Mouse (Mus musculus): Measurements from ENCODE around the gene Palm2. TPM values are rescaled to one million over a fixed set of nuclear protein-coding genes. Genes with fewer than 3 reads are reported as not detected.
A peak's percentile ranks its signal among the peaks of the same experiment; 100 is the strongest.

Palm2 gene
- polyA plus RNA-seq, 1 experiment from 2014 or later = 7.4 TPM

DNA sequence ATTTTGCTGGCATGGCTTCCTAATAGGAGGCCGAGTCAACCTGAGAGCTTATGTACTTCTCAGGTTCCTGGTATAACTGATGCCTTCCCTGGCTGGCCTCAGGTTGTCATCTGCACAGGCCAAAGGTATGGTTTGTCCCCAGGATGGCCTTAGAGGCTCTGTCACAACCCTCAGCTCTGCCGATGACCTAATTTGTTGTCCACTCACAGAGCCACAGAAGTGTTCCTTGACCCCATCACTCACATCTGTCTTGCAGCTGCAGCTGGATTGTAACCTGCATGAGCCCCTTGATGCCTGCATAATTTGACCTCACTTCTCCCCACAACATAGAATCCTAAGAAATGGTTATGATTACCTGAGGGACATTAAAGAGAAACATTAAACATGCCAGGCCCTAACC is 190.8 kb downstream of the Palm2 start:
- Histone ChIP-seq H3K27ac (replicated peaks) (no peak overlapping the region), H3K4me3 (replicated peaks) (no peak overlapping the region), H3K4me1 (peaks cover 8% of the 10 kb centered on the region; the same call in 1 of the 2 replicates), H3K27me3 (no peaks in the 10 kb centered on the region), H3K9me3 (replicated peaks) (no peaks in the 10 kb centered on the region), H3K9ac (no peak overlapping the region), H3K36me3 (no peaks in the 10 kb centered on the region), H3K4me2 (replicated peaks) (no peak overlapping the region)
- no peak for ATAC-seq (ENCODE audit: insufficient number of reproducible peaks, low FRiP score, low TSS enrichment, low read depth)
- WGBS = 78% methylated on average over 2 of the region's 2 CpGs

DNA sequence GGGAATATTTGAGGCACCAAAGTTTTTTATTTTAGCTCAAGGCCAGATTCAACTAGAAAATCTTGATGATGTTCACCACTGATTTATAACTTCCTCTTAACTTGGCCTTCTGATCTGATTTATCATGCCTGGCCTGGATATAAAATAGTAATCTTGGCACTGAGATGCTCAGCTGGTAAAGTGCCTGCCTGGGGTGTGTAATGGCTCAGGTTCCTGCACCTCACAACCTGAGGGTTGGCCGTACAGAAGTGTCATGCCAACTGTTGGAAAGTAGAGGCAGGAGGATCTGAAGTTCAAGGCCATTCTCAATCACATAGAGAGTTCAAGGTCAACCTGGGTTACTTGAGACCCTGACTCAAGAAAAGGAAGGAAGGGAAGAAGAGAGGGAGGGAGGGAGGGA is 191.3 kb downstream of the Palm2 start:
- no peak overlapping the region for H3K4me3 ChIP-seq (replicated peaks)
- 88% methylated on average over 1 of the region's 1 CpGs for whole genome bisulfite sequencing
- no peak overlapping the region for H3K4me2 ChIP-seq (replicated peaks)
- no peaks in the 10 kb centered on the region for H3K9me3 ChIP-seq (replicated peaks)
- ATAC-seq (ENCODE audit: insufficient number of reproducible peaks, low FRiP score, low TSS enrichment, low read depth) = no peak
- peaks cover 9% of the 10 kb centered on the region; the same call in 1 of the 2 replicates for H3K4me1 ChIP-seq
- no peaks in the 10 kb centered on the region for H3K36me3 ChIP-seq
- H3K9ac ChIP-seq = no peak overlapping the region
- H3K27ac ChIP-seq (replicated peaks) = no peak overlapping the region
- no peaks in the 10 kb centered on the region for H3K27me3 ChIP-seq

DNA sequence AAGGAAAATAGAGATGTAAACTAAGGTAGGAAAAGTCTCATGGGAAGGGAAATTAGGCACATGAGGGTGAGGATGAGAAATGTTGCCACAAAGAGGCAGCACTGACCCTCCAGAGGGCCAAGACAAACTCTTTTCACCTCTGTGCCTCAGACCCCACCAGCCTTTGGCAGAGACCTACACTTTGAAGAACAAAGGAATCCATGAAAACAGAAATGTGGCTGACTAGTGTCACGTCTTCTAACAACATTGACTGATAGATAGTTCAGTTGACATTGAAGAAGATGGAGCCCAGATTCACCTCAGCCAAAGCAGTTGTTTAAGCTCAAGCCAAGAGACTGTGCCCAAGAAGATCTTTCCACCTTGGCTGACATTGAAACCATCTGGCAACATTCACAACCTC is 191.7 kb downstream of the Palm2 start:
- no peak for ATAC-seq (ENCODE audit: insufficient number of reproducible peaks, low FRiP score, low TSS enrichment, low read depth)
- Histone ChIP-seq H3K4me2 (replicated peaks) (no peak overlapping the region), H3K4me1 (peaks cover 12% of the 10 kb centered on the region; the same call in 1 of the 2 replicates), H3K27ac (replicated peaks) (no peak overlapping the region), H3K9me3 (replicated peaks) (no peaks in the 10 kb centered on the region), H3K9ac (no peak overlapping the region), H3K27me3 (no peaks in the 10 kb centered on the region), H3K36me3 (no peaks in the 10 kb centered on the region), H3K4me3 (replicated peaks) (no peak overlapping the region)
- 64% methylated on average over 1 of the region's 1 CpGs for WGBS

DNA sequence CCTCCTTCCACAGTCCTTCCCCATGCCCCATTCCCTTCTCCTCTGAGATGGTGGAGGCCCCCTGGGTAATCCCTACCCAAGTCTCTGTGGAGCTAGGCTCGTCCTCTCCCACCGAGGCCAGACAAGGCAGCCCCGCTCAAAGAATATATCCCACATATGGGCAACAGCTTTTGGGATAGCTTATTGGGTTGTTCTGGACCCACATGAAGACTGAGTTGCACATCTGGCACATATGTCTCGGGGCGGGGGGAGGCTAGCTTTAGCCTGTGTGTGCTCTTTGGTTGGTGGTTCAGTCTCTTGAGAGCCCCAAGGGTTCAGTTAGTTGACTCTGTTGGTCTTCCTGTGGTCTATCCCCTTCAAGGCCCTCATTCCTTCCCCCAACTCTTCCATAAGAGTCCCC is 192.9 kb downstream of the Palm2 start:
- H3K36me3 ChIP-seq = no peaks in the 10 kb centered on the region
- no peak overlapping the region for H3K27ac ChIP-seq (replicated peaks)
- H3K4me2 ChIP-seq (replicated peaks) = no peak overlapping the region
- no peak overlapping the region for H3K9ac ChIP-seq
- H3K4me3 ChIP-seq (replicated peaks) = no peak overlapping the region
- peak; percentile 39; the same call in 1 of the 2 replicates for ATAC-seq (ENCODE audit: insufficient number of reproducible peaks, low FRiP score, low TSS enrichment, low read depth)
- 63% methylated on average over 5 of the region's 5 CpGs for WGBS
- H3K9me3 ChIP-seq (replicated peaks) = no peaks in the 10 kb centered on the region
- peaks cover 16% of the 10 kb centered on the region; the same call in 1 of the 2 replicates for H3K4me1 ChIP-seq
- no peaks in the 10 kb centered on the region for H3K27me3 ChIP-seq

DNA sequence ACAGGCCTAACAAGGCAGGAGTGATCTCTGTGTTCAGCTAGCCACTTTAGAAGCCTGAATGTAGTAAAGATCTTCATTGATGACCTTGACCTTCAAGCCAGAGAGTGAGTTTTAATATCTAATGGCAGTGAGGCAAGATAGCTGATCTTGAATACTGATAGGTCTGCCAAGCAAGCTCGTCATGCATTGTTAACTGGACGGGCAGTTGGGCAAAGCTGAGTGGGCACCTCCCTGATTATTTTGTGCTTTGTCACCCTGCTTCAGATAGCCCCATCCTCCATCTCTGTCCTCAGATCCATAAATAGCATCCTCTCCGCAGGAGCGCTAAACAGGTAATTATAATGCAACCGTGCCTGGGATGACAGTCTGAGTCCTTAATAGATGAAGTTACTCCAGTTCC is 198.3 kb downstream of the Palm2 start:
- Histone ChIP-seq H3K36me3 (no peaks in the 10 kb centered on the region), H3K4me3 (replicated peaks) (no peak overlapping the region), H3K9me3 (replicated peaks) (no peaks in the 10 kb centered on the region), H3K27ac (replicated peaks) (no peak overlapping the region), H3K4me2 (replicated peaks) (no peak overlapping the region), H3K4me1 (peaks cover 21% of the 10 kb centered on the region), H3K27me3 (no peaks in the 10 kb centered on the region), H3K9ac (no peak overlapping the region)
- no peak for ATAC-seq (ENCODE audit: insufficient number of reproducible peaks, low FRiP score, low TSS enrichment, low read depth)
- 87% methylated on average over 5 of the region's 5 CpGs for WGBS

DNA sequence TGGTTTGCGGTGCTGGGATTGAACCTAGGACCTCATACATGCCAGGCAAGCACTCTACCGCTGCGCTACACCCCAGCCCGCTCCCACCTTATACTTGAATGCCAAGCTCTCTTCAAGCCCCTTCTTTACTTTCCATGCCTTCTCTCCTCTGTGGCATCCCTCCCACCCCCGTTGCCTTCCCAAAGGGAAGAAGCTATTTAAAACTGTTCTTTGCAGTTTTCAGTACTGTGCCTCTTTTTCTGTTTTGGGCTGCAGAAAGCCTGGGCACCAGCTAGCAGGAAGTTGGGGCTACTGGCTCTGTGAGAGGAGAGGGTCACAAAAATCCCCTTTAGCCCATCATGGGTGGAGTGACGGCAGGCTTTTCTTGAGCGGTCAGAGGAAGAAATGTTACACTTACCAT is 199.0 kb downstream of the Palm2 start:
- H3K36me3 ChIP-seq = no peaks in the 10 kb centered on the region
- no peak overlapping the region for H3K27ac ChIP-seq (replicated peaks)
- no peak overlapping the region for H3K4me2 ChIP-seq (replicated peaks)
- no peak overlapping the region for H3K9ac ChIP-seq
- H3K27me3 ChIP-seq = no peaks in the 10 kb centered on the region
- H3K4me3 ChIP-seq (replicated peaks) = no peak overlapping the region
- whole genome bisulfite sequencing = 87% methylated on average over 7 of the region's 7 CpGs
- no peak for ATAC-seq (ENCODE audit: insufficient number of reproducible peaks, low FRiP score, low TSS enrichment, low read depth)
- H3K9me3 ChIP-seq (replicated peaks) = no peaks in the 10 kb centered on the region
- peaks cover 25% of the 10 kb centered on the region for H3K4me1 ChIP-seq

DNA sequence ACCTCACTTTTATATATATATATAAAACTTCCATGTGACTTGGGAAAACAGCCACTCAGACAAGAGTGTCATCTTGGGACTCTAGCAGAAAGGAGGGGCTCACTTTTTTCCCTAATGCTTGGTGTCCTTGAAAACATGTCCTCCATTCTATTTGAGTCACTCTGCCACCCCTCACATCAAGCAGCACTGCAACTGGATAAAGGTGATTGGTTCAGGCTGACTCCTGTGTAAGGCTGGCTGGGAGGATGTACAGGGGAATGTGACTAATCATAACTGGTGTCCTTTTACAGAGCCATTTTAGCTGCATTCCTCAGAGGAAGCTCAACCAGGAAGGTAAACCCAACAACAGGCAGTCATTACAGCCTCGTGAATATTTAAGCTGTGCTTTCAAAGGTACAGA is 200.9 kb downstream of the Palm2 start:
- Histone ChIP-seq H3K9ac (no peak overlapping the region), H3K4me3 (replicated peaks) (no peak overlapping the region), H3K27ac (replicated peaks) (no peak overlapping the region), H3K9me3 (replicated peaks) (no peaks in the 10 kb centered on the region), H3K4me1 (peaks cover 34% of the 10 kb centered on the region), H3K36me3 (no peaks in the 10 kb centered on the region), H3K4me2 (replicated peaks) (no peak overlapping the region), H3K27me3 (no peaks in the 10 kb centered on the region)
- WGBS = 29% methylated on average over 1 of the region's 1 CpGs
- ATAC-seq (ENCODE audit: insufficient number of reproducible peaks, low FRiP score, low TSS enrichment, low read depth) = no peak

DNA sequence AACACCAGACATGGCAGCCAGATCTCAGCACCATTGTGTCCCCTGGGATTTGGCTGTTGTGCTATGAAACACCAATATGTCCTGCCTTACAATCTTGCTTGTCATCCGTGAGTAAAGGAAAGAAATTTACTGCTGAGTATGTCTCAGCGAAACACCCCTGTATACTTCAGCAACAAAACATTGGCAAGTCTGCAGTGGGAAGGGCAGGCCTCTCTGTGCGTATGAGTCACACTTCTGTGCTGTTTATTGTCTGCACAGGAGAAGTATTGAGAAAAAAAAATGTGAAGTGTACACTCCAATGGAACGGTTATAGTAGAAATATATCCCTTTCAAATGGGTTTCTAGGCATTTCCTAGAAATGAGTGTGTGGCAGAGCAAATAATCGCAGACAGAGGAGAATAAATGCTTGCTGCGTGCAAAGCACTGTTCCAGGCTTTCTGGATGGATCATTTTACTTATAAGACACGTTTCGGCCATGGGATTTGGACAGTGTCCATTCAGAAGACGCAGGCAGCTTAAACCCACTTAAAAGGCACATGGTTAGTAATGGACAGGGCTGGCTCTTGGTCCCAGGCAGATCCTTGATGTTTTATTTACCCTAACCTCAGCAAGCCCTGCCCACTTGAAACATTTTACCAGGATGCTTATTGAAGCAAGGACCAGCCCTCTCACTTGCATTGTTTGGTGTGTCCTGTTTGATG is 202.9 kb downstream of the Palm2 start:
- 42% methylated on average over 9 of the region's 9 CpGs for WGBS
- Histone ChIP-seq H3K9ac (no peak overlapping the region), H3K4me1 (peaks cover 26% of the 10 kb centered on the region), H3K9me3 (replicated peaks) (no peaks in the 10 kb centered on the region), H3K27ac (replicated peaks) (0 out of 2 replicates have a peak overlapping the region, but pooled peaks have one; percentile 9), H3K27me3 (no peaks in the 10 kb centered on the region), H3K36me3 (no peaks in the 10 kb centered on the region), H3K4me3 (replicated peaks) (no peak overlapping the region), H3K4me2 (replicated peaks) (peak overlapping the region; percentile 51; the same call in 1 of the 2 replicates)
- ATAC-seq (ENCODE audit: insufficient number of reproducible peaks, low FRiP score, low TSS enrichment, low read depth) = 0 out of 2 replicates have a peak, but pooled peaks have one; percentile 53

DNA sequence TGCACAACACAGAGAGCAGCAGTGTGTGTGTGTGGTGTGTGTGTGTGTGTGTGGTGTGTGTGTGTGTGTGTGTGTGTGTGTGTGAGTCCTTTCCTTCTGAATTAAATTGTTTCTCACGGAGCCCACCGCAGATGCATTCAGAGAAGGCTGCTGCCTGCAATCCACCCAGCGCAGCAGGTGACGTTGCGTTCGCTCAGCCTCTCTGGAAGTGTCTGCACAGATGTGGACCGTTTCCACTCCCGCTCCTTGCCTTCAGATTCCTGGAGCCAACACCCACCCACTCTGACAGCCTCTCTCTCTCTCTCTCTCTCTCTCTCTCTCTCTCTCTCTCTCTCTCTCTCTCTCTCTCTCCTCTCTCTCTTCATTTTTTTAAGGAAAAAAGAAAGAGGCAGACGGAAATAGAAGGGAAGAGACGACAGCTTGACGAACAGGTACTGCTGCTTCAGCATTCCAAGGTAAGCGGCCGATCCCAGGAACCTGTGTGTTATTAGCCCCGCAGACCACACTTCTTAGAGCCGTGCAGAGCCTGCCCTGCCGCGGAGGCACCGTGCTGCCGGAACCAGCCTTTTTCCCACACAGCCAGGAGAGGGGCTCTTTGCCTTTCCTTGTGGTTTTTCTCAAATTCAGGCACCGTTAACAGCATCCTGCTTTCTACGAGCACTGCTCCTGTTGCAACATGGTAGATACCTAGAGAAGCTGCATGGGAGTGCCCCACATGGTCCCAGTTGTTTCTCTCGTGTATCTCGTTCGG is 203.8 kb downstream of the Palm2 start:
- Histone ChIP-seq H3K4me3 (replicated peaks) (peak overlapping the region; percentile 25; the same call in 1 of the 2 replicates), H3K4me1 (peaks cover 26% of the 10 kb centered on the region), H3K4me2 (replicated peaks) (peak overlapping the region; percentile 51), H3K9ac (0 out of 2 replicates have a peak overlapping the region, but pooled peaks have one; percentile 9), H3K36me3 (no peaks in the 10 kb centered on the region), H3K27ac (replicated peaks) (no peak overlapping the region), H3K27me3 (no peaks in the 10 kb centered on the region), H3K9me3 (replicated peaks) (no peaks in the 10 kb centered on the region)
- WGBS = 22% methylated on average over 24 of the region's 24 CpGs
- ATAC-seq (ENCODE audit: insufficient number of reproducible peaks, low FRiP score, low TSS enrichment, low read depth) = no peak

DNA sequence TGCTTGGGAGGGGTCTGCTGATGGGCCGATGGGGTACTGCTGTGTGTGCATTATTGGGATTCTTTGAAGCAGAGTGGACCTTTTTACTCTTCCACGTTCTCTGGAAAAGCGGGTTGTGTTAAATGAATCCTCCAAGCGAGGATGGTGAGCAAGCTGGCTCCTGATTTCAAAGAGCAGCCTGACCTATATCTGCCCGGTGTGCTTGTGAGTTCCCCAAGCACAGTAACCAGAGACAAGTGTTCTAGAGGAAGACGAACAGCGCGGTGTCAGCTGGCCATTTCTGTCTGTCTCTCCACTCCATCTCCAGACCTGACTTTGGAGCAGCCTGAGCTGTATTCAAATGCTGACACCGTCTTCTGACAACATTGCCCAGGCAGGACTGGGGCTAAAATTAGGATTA is 204.9 kb downstream of the Palm2 start:
- no peak overlapping the region for H3K27ac ChIP-seq (replicated peaks)
- H3K4me2 ChIP-seq (replicated peaks) = no peak overlapping the region
- ATAC-seq (ENCODE audit: insufficient number of reproducible peaks, low FRiP score, low TSS enrichment, low read depth) = no peak
- no peaks in the 10 kb centered on the region for H3K36me3 ChIP-seq
- H3K27me3 ChIP-seq = no peaks in the 10 kb centered on the region
- no peak overlapping the region for H3K4me3 ChIP-seq (replicated peaks)
- 83% methylated on average over 9 of the region's 9 CpGs for WGBS
- peaks cover 26% of the 10 kb centered on the region for H3K4me1 ChIP-seq
- H3K9ac ChIP-seq = no peak overlapping the region
- H3K9me3 ChIP-seq (replicated peaks) = no peaks in the 10 kb centered on the region

DNA sequence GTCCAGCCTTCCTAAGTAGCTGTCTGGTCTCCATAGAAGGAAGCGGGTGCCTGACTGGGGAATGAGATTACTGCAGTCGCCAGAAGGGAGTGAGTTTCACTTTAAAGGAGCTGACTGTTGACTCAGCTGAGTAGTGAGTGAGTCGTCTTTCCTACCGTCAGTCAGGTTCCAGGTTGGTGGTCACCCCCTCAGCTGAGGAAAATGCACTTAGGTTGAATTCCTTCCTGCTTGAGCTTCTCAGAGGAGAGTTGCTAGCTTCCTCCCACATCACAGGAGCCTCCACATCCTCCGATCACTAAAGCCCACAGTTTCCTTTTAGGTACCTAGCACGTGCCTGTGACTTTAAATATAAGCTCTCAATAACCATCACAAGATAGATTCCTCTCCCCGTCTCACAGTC is 206.2 kb downstream of the Palm2 start:
- Histone ChIP-seq H3K27ac (replicated peaks) (no peak overlapping the region), H3K36me3 (no peaks in the 10 kb centered on the region), H3K4me1 (peaks cover 26% of the 10 kb centered on the region), H3K9me3 (replicated peaks) (no peaks in the 10 kb centered on the region), H3K4me3 (replicated peaks) (no peak overlapping the region), H3K27me3 (no peaks in the 10 kb centered on the region), H3K9ac (no peak overlapping the region), H3K4me2 (replicated peaks) (no peak overlapping the region)
- ATAC-seq (ENCODE audit: insufficient number of reproducible peaks, low FRiP score, low TSS enrichment, low read depth) = no peak
- WGBS = 43% methylated on average over 7 of the region's 7 CpGs
